Mouse (Mus musculus): ENCODE measurements around the gene Pgam5.

Gene Pgam5

DNA sequence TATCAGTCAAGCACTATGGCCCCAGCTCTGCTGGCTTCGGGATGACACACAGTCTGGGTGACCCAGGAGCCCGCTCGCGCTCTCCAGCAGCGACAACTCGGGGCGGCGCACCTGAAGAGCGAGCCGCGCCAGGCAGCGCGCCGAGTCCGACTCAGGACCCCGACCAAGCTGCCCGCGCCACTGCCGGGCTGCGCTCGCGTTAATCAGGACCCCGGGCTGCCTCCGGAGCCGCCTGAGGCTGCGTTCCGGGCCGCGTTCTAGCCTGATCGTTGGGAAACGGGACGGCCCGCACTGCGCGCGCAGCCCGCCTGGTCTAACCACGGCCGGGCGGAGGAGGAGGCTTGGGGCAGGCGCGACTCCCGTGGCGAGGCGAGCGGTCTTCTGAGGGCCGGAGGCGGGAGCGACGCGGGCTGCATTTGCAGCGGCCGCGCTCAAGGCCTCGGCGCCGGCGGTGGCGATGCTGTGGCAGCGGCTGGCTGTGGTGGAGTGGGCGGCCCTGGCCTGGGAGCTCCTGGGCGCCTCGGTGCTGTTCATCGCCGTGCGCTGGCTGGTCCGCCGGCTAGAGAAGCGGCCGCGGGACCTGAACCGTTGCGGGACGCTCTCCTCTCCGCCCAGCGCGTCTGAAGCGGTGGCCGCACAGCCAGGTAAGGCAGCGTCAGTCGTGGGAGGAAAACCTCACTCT is 38.8 kb downstream of the Pgam5 start, which contains the start of gene Ankle2:
Ankle2 (plus strand) TSS at position 225 of the 682 bp plus-strand sequence.
- DNase-seq (ENCODE audit: extremely low spot score, low spot score): peak; percentile 95

DNA sequence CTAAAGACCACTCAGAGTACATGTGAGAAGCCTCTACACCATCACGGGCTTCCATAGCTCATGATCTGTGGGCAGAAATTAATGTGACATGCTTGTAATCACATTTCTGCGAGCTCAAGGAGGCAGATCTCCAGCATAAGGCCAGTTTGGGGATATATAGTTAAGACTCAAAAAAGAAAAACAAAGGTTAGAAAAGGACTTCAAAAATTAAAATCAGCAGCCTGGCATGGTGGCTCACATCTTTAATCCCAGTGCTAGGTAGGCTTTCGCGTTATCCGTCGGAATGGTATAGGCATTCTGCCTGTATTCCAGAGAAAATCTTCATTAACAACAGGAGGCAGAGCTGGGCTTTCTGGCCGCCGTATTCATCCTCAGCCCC is 39.3 kb downstream of the Pgam5 start:
- DNase-seq (ENCODE audit: extremely low spot score, low spot score): no peak

DNA sequence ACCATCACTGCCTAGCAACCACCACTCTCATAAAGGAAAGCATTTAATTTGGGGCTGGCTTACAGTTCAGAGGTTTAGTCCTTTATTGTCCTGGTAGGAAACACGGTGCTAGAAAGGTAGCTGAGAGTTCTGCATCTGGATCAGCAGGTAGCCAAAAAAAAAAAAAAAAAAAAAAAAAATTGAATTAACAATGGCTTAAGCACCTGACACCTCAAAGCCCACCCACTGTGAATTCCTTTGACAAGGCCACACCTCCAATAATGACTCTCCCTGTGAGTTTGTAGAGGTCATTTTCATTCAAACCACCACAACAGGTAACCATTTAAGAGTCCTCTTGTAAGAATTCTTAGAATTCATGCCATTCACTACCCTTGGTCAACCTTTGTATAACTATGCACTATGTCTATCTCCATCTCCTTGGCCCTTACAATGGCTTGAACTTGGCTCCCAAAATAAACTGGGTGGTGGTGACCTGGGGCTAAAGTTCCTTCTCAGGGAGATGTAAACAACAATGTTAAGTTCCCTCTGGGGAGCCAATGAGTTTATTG is 42.3 kb downstream of the Pgam5 start:
- no peak for DNase-seq (ENCODE audit: extremely low spot score, low spot score)

- no peak for DNase-seq (ENCODE audit: extremely low spot score, low spot score)
Measured at GRCm38 (mm10) chr5:110225056-110225455, 44.7 kb downstream of the Pgam5 start.

DNA sequence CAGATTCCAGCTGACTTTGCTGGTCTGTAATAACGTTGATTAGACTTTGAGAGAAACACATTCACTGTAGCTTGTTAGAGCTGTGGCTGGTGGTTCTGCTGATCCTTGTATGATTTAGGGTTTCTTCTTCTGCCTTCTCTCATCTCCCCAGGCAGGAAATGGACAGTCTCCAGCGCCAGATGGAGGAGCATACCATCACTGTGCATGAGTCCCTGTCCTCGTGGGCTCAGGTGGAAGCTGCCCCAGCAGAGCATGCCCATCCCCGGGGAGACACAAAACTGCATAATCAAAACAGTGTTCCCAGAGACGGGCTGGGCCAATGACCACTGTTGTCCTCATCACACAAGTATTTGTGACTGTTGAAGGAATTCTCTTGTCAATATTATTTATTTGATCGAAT is 47.0 kb downstream of the Pgam5 start:
- DNase-seq (ENCODE audit: extremely low spot score, low spot score): no peak

DNA sequence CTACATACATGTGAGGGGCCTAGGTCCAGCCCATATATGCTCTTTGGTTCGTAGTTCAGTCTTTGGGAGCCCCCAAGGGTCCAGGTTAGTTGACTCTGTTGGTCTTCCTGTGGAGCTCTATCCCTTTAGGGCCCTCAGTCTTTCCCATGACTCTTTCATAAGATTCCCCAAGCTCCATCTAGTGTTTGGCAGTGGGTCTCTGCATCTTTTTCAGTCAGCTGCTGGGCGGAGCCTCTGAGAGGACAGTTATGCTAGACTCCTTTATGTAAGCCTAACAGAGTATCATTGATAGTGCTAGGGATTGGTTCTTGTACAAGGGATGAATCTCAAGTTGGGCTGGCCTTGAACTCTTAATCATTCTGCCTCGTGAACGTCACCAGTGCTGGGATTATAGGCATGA is 49.4 kb downstream of the Pgam5 start:
- no peak for DNase-seq (ENCODE audit: extremely low spot score, low spot score)

- no peak for DNase-seq (ENCODE audit: extremely low spot score, low spot score)
Measured at GRCm38 (mm10) chr5:110216780-110217179, 52.9 kb downstream of the Pgam5 start.

GRCm38 (mm10) chr5:110211312-110211711 is 58.4 kb downstream of the Pgam5 start:
- no peak for DNase-seq (ENCODE audit: extremely low spot score, low spot score)
